9 mouse cellular contexts compared by ENCODE assay signal in the genomic region with DNA sequence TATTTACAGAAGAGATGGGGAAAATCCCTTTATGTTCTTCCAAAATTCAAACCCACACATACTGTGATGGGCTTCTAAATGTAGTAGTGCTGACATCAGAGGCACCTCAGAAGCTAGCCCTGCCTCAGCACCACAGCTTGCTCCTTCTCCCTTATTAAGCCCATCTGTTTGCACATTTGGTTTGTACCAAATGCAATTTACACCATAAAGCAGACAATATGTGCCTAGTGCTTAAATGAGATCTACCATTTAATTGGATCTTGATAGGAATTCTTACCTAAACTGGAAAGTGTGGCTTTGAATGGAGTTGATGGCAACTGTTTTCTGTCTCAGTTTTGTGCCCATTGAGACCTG.
DNase-seq lines count a peak whose midpoint lies in the region; ATAC-seq and TF ChIP-seq lines count a peak whose summit lies in the region.
"Had no signal": no experiment of that assay in that cellular context is flagged by ENCODE, and none has a peak within 500 bp of the region (broad histone marks: within the 10 kb centered on the region; RNA-seq: fewer than 3 reads in every experiment).

No protein-coding gene starts in this region.

- intact Hi-C loops in gastrocnemius, adult 2 months (cut with DNase I), result no loop called here

- H3K4me3 ChIP-seq in gastrocnemius, adult 2 months, result peak overlapping the region; percentile 64
- no peak overlapping the region for H3K4me3 ChIP-seq in lung, embryonic 14.5 days (ENCODE audit: low read depth, low read length)
- H3K4me3 ChIP-seq in neural tube, embryonic 14.5 days (ENCODE audit: low read depth, low read length), result no peak overlapping the region

- peaks cover 25% of the 10 kb centered on the region; the same call in 1 of the 2 replicates for H3K4me1 ChIP-seq in lung, embryonic 14.5 days (ENCODE audit: insufficient read depth)
- peaks cover 4% of the 10 kb centered on the region; the same call in 1 of the 2 replicates for H3K4me1 ChIP-seq in neural tube, embryonic 14.5 days (ENCODE audit: control insufficient read depth, insufficient read depth, low read length)

- DNase-seq in gastrocnemius, adult 2 months, result no peak
- DNase-seq in gastrocnemius, postnatal 25 days, result no peak
- no peak for DNase-seq in lung, embryonic 14.5 days
- DNase-seq in lung, postnatal 36 days, result no peak
- peak; percentile 33 for DNase-seq in induced T-regulatory cell, adult 2 months (ENCODE audit: low read depth)
- no peak for DNase-seq in thymus, postnatal 14 days
- no peak for DNase-seq in lung, postnatal 14 days

- peak overlapping the region; percentile 78 for H3K27ac ChIP-seq in gastrocnemius, adult 2 months
- peak overlapping the region; percentile 87; the same call in 1 of the 2 replicates for H3K27ac ChIP-seq in lung, embryonic 14.5 days (ENCODE audit: low read depth)
- H3K27ac ChIP-seq in neural tube, embryonic 14.5 days (ENCODE audit: low read depth, low read length), result peak overlapping the region; percentile 83

- peak; percentile 10; the same call in 1 of the 2 replicates for ATAC-seq in lung, embryonic 14.5 days (ENCODE audit: insufficient read depth)
- no peak for ATAC-seq in neural tube, embryonic 14.5 days (ENCODE audit: low read depth)

- H3K4me2 ChIP-seq in lung, embryonic 14.5 days, result peak overlapping the region; percentile 53
- peak overlapping the region; percentile 1; the same call in 1 of the 2 replicates for H3K4me2 ChIP-seq in neural tube, embryonic 14.5 days (ENCODE audit: low read depth, low read length)

- H3K9me3 ChIP-seq in lung, embryonic 14.5 days (ENCODE audit: low read depth, low read length), result no peaks in the 10 kb centered on the region
- no peaks in the 10 kb centered on the region for H3K9me3 ChIP-seq in neural tube, embryonic 14.5 days (ENCODE audit: control insufficient read depth, low read length)

- no peak for TF ChIP-seq CTCF in gastrocnemius, adult 2 months (IDR thresholded peaks at IDR 0.05)
- TF ChIP-seq CTCF in lung, embryonic 14.5 days (IDR thresholded peaks at IDR 0.05; ENCODE audit: low read depth), result no peak

- H3K9ac ChIP-seq in lung, embryonic 14.5 days, result no peak overlapping the region
- H3K9ac ChIP-seq in neural tube, embryonic 14.5 days (replicated peaks; ENCODE audit: low read depth, low read length), result no peak overlapping the region

- H3K27me3 ChIP-seq in lung, embryonic 14.5 days (ENCODE audit: insufficient read depth, low read length), result no peaks in the 10 kb centered on the region
- no peaks in the 10 kb centered on the region for H3K27me3 ChIP-seq in neural tube, embryonic 14.5 days (ENCODE audit: control insufficient read depth, insufficient read depth, low read length)
- H3K27me3 ChIP-seq: CH12.LX had no signal

- no peaks in the 10 kb centered on the region for H3K36me3 ChIP-seq in lung, embryonic 14.5 days (ENCODE audit: insufficient read depth)
- no peaks in the 10 kb centered on the region for H3K36me3 ChIP-seq in neural tube, embryonic 14.5 days (ENCODE audit: control insufficient read depth, insufficient read depth, low read length)
